Mouse (Mus musculus) left cerebral cortex, adult 11 months (tissue): ENCODE data around the gene Olfml2b.

Experiments
- DNase-seq: peaks from one replicate; pipeline ENCODE4 v3.0.0; 2022; ENCODE audit warnings: low spot score

Olfml2b gene

GRCm38 (mm10) chr1:170646606-170647287 lies 2.4 kb downstream of the Olfml2b start:
- DNase-seq = no peak

- no peak for DNase-seq
Observed at GRCm38 (mm10) chr1:170647381-170647780, 3.0 kb downstream of the Olfml2b start.

GRCm38 (mm10) chr1:170647971-170648514 lies 3.7 kb downstream of the Olfml2b start:
- no peak for DNase-seq

- no peak for DNase-seq
Observed at GRCm38 (mm10) chr1:170651046-170651723, 6.9 kb downstream of the Olfml2b start.

GRCm38 (mm10) chr1:170651989-170652740 lies 7.8 kb downstream of the Olfml2b start:
- DNase-seq = no peak

- peak; percentile 29 for DNase-seq
Observed at GRCm38 (mm10) chr1:170655280-170655917, 11.1 kb downstream of the Olfml2b start.

- DNase-seq = no peak
Observed at GRCm38 (mm10) chr1:170656518-170657227, 12.3 kb downstream of the Olfml2b start.

- no peak for DNase-seq
Observed at GRCm38 (mm10) chr1:170657228-170657521, 12.8 kb downstream of the Olfml2b start.

- DNase-seq = no peak
Observed at GRCm38 (mm10) chr1:170657643-170658314, 13.4 kb downstream of the Olfml2b start.

GRCm38 (mm10) chr1:170659260-170659659 lies 14.9 kb downstream of the Olfml2b start:
- no peak for DNase-seq

GRCm38 (mm10) chr1:170664620-170665185 lies 20.4 kb downstream of the Olfml2b start:
- DNase-seq = no peak

GRCm38 (mm10) chr1:170665200-170665599 lies 20.9 kb downstream of the Olfml2b start:
- DNase-seq = no peak

- DNase-seq = no peak
Observed at GRCm38 (mm10) chr1:170674184-170674775, 29.9 kb downstream of the Olfml2b start.

- DNase-seq = no peak
Observed at GRCm38 (mm10) chr1:170677681-170678080, 33.3 kb downstream of the Olfml2b start.

GRCm38 (mm10) chr1:170678861-170679260 lies 34.5 kb downstream of the Olfml2b start:
- DNase-seq = no peak

GRCm38 (mm10) chr1:170679624-170680023 lies 35.3 kb downstream of the Olfml2b start:
- DNase-seq = no peak

- DNase-seq = no peak
Observed at GRCm38 (mm10) chr1:170683863-170684262, 39.5 kb downstream of the Olfml2b start.

GRCm38 (mm10) chr1:170689773-170690172 lies 45.4 kb downstream of the Olfml2b start:
- DNase-seq = no peak

GRCm38 (mm10) chr1:170691301-170691700 lies 47.0 kb downstream of the Olfml2b start:
- DNase-seq = no peak

- no peak for DNase-seq
Observed at GRCm38 (mm10) chr1:170694821-170695291, 50.5 kb downstream of the Olfml2b start.
